Mouse (Mus musculus) liver, embryonic 14 days (tissue): Measurements from ENCODE around the gene Nav2. TPM values are rescaled to one million over a fixed set of nuclear protein-coding genes. Genes with fewer than 3 reads are reported as not detected.

ENCODE experiments used
- polyA plus RNA-seq: library from polyadenylated mRNA; depleted of rRNA; stranded (reverse); fragments of >200 nt; gene quantifications from 2 replicates; pipeline ENCODE4 v1.2.3, GENCODE M21; 2012; rRNA removed

Gene Nav2
- 1.2 and 1.7 TPM in 2 replicates for polyA plus RNA-seq

GRCm38 (mm10) chr7:48908521-48909341 lies at the start of gene Nav2:
Nav2 (plus strand) TSS chr7:48908716.

GRCm38 (mm10) chr7:48881486-48881885 lies 27.0 kb upstream of the Nav2 start, which contains the start of gene E2f8:
E2f8 (minus strand) TSS chr7:48881596.

GRCm38 (mm10) chr7:49636491-49637115 lies 728.1 kb downstream of the Nav2 start, which contains the start of gene Dbx1:
Dbx1 (minus strand) TSS chr7:49636849.

Other genes with a start within 250 kb of the Nav2 start
- gene Zdhhc13, start 119.7 kb upstream of the Nav2 start, polyA plus RNA-seq, result 9.1 and 10.7 TPM in 2 replicates
- gene Csrp3, start 60.7 kb upstream of the Nav2 start, polyA plus RNA-seq, result 0.13 and 0.26 TPM in 2 replicates
- gene E2f8, start 27.1 kb upstream of the Nav2 start, polyA plus RNA-seq, result 24.3 and 29.4 TPM in 2 replicates